Mouse (Mus musculus) testis, postnatal 14 days (tissue): ENCODE results near the gene Eif4b.
"Not testable (repeated sequence)": the region's sequence is repeated elsewhere in the genome, so short reads cannot be mapped to it uniquely, and the experiment has no call there.

Experiments
- DNase-seq: peaks from one replicate; pipeline ENCODE4 v3.0.0; 2021; ENCODE audit warnings: low spot score

Eif4b gene

GRCm38 (mm10) chr15:102074876-102075585 lies 1.5 kb downstream of the Eif4b start:
- no peak for DNase-seq

GRCm38 (mm10) chr15:102077111-102077677 lies 3.6 kb downstream of the Eif4b start:
- DNase-seq: no peak

- no peak for DNase-seq
These were observed 5.6 kb downstream of the Eif4b start for GRCm38 (mm10) chr15:102079221-102079620.

GRCm38 (mm10) chr15:102079924-102080323 lies 6.4 kb downstream of the Eif4b start:
- DNase-seq: not testable (repeated sequence)

GRCm38 (mm10) chr15:102080429-102080828 lies 6.9 kb downstream of the Eif4b start:
- no peak for DNase-seq

- DNase-seq: no peak
These were observed 8.6 kb downstream of the Eif4b start for GRCm38 (mm10) chr15:102082148-102082547.

- DNase-seq: no peak
These were observed 9.5 kb downstream of the Eif4b start for GRCm38 (mm10) chr15:102083028-102083427.

GRCm38 (mm10) chr15:102089914-102090585 lies 16.5 kb downstream of the Eif4b start:
- no peak for DNase-seq

GRCm38 (mm10) chr15:102091063-102091679 lies 17.6 kb downstream of the Eif4b start:
- no peak for DNase-seq

- DNase-seq: no peak
These were observed 18.1 kb downstream of the Eif4b start for GRCm38 (mm10) chr15:102091688-102092087.

GRCm38 (mm10) chr15:102092222-102092621 lies 18.6 kb downstream of the Eif4b start:
- no peak for DNase-seq

- no peak for DNase-seq
These were observed 20.6 kb downstream of the Eif4b start for GRCm38 (mm10) chr15:102094157-102094556.

- DNase-seq: no peak
These were observed 21.4 kb downstream of the Eif4b start for GRCm38 (mm10) chr15:102094988-102095387.

GRCm38 (mm10) chr15:102097147-102097915 lies 23.8 kb downstream of the Eif4b start:
- DNase-seq: no peak

GRCm38 (mm10) chr15:102097991-102098555 lies 24.5 kb downstream of the Eif4b start:
- DNase-seq: no peak

GRCm38 (mm10) chr15:102099260-102099659 lies 25.7 kb downstream of the Eif4b start:
- DNase-seq: no peak

- DNase-seq: no peak
These were observed 26.2 kb downstream of the Eif4b start for GRCm38 (mm10) chr15:102099771-102100160.

- DNase-seq: peak; percentile 80
These were observed 26.8 kb downstream of the Eif4b start, which contains the start of gene Tns2 for GRCm38 (mm10) chr15:102100161-102100981. Tns2 (plus strand) TSS chr15:102100413.

GRCm38 (mm10) chr15:102100996-102101671 lies 27.6 kb downstream of the Eif4b start:
- DNase-seq: no peak
